7 mouse cellular contexts compared by ENCODE assay signal in the genomic region with DNA sequence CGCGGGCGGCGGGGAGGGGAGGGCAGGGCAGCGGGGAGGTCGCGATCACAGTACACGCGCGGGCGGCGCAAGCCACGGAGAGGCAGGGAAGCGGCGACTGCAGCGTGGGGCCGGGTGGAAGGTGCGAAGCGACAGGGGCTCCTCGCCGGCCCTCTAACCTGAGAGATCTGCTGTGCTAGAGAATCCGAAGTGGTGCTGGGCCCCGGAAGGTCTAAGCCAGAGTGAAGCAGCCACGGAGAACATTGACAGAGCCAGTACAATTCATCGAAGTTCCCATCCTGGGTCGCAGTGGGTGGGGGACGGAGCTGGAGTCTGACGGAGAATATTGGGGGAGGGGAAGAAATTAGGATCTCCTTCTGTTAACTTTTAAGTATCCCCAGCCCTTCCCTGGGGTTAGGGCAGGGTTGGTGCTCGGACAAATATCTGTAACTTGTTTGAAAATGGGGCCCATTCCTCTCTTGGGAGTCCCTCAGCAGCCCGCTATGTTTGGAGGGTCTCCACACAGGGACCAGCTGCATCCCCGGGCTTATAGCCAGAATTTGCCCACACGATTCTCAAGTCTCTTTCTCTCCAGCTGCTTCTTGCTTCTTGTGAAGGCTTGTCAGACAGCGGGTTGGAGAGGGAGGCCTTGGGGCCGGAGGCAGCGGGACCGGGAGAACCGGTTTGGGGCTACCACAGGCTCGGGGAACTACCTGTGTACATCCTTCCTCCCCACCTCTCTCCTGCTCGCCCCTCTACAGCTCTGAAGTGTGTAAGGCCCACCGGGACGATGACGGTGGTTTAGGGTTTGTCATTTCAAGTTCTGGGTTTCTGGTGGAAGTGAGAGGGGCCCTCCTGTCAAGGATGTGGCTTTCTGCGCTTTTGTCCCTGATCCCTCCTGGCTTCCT. TPM values are rescaled to one million over a fixed set of nuclear protein-coding genes. Genes with fewer than 3 reads are reported as not detected.
A peak's percentile ranks its signal among the peaks of the same experiment; 100 is the strongest.
DNase-seq lines count a peak whose midpoint lies in the region; ATAC-seq and TF ChIP-seq lines count a peak whose summit lies in the region.

No protein-coding gene starts in this region.

- H3K4me2 ChIP-seq in forebrain, embryonic 15.5 days (replicated peaks), result peak overlapping the region; percentile 90
- H3K4me2 ChIP-seq in intestine, embryonic 14.5 days (ENCODE audit: low read length), result peak overlapping the region; percentile 90
- H3K4me2 ChIP-seq in midbrain, embryonic 12.5 days (replicated peaks), result peak overlapping the region; percentile 78

- H3K36me3 ChIP-seq in forebrain, embryonic 15.5 days, result peaks cover 42% of the 10 kb centered on the region
- peaks cover 43% of the 10 kb centered on the region for H3K36me3 ChIP-seq in intestine, embryonic 14.5 days (ENCODE audit: control insufficient read depth, insufficient read depth, low read length)
- H3K36me3 ChIP-seq in midbrain, embryonic 12.5 days, result peaks cover 42% of the 10 kb centered on the region

- H3K9me3 ChIP-seq in forebrain, embryonic 15.5 days, result no peaks in the 10 kb centered on the region
- H3K9me3 ChIP-seq in intestine, embryonic 14.5 days (ENCODE audit: control insufficient read depth, low read length), result no peaks in the 10 kb centered on the region
- no peaks in the 10 kb centered on the region for H3K9me3 ChIP-seq in midbrain, embryonic 12.5 days

- no peak for TF ChIP-seq POLR2A in brain, embryonic 14.5 days (IDR thresholded peaks at IDR 0.05; ENCODE audit: borderline replicate concordance, extremely low read depth, insufficient read depth, insufficient read length, poor library complexity, severe bottlenecking)

- peak overlapping the region; percentile 97 for H3K9ac ChIP-seq in forebrain, embryonic 15.5 days (replicated peaks)
- H3K9ac ChIP-seq in intestine, embryonic 14.5 days (ENCODE audit: low read length), result peak overlapping the region; percentile 77
- peak overlapping the region; percentile 85 for H3K9ac ChIP-seq in midbrain, embryonic 12.5 days (replicated peaks)

- H3K27me3 ChIP-seq in forebrain, embryonic 15.5 days, result no peaks in the 10 kb centered on the region
- H3K27me3 ChIP-seq in intestine, embryonic 14.5 days (replicated peaks; ENCODE audit: control insufficient read depth, insufficient read depth, low read length), result no peaks in the 10 kb centered on the region
- no peaks in the 10 kb centered on the region for H3K27me3 ChIP-seq in midbrain, embryonic 12.5 days

- H3K4me3 ChIP-seq in forebrain, embryonic 15.5 days, result peak overlapping the region; percentile 97
- peak overlapping the region; percentile 85 for H3K4me3 ChIP-seq in intestine, embryonic 14.5 days (ENCODE audit: low read depth, low read length)
- peak overlapping the region; percentile 76 for H3K4me3 ChIP-seq in midbrain, embryonic 12.5 days

- H3K4me1 ChIP-seq in forebrain, embryonic 15.5 days, result peaks cover 59% of the 10 kb centered on the region
- peaks cover 28% of the 10 kb centered on the region for H3K4me1 ChIP-seq in intestine, embryonic 14.5 days (replicated peaks; ENCODE audit: control insufficient read depth, insufficient read depth, low read length)
- H3K4me1 ChIP-seq in midbrain, embryonic 12.5 days, result peaks cover 50% of the 10 kb centered on the region

- WGBS in forebrain, embryonic 15.5 days, result 0% methylated on average over 42 of the region's 43 CpGs
- WGBS in intestine, embryonic 14.5 days, result under 1% methylated on average over 43 of the region's 43 CpGs
- WGBS in midbrain, embryonic 12.5 days, result 0% methylated on average over 43 of the region's 43 CpGs

- ATAC-seq in forebrain, embryonic 15.5 days (replicated peaks), result peak; percentile 5; the same call in 1 of the 2 replicates
- peak; percentile 28 for ATAC-seq in intestine, embryonic 14.5 days (replicated peaks; ENCODE audit: low FRiP score, low TSS enrichment, low read depth)
- peak; percentile 3; the same call in 1 of the 2 replicates for ATAC-seq in midbrain, embryonic 12.5 days (ENCODE audit: low FRiP score, low read depth)

- TF ChIP-seq CTCF in brain, embryonic 14.5 days (IDR thresholded peaks at IDR 0.05; ENCODE audit: borderline replicate concordance, extremely low read depth, insufficient read depth, insufficient read length), result no peak

- intact Hi-C loops in left cerebral cortex, postnatal 36 days (cut with DNase I), result loop anchor here (2.0 kb wide), 1 partner anchor 54 kb away; the partner anchor contains the start of gene Prune1

- H3K27ac ChIP-seq in forebrain, embryonic 15.5 days (replicated peaks), result peak overlapping the region; percentile 99
- peak overlapping the region; percentile 96 for H3K27ac ChIP-seq in intestine, embryonic 14.5 days (ENCODE audit: low read depth)
- H3K27ac ChIP-seq in midbrain, embryonic 12.5 days (replicated peaks), result peak overlapping the region; percentile 97

- peak; percentile 23 for DNase-seq in MN1 (ENCODE audit: low spot score)
- DNase-seq in brain, embryonic 14.5 days (ENCODE audit: low read depth), result peak; percentile 90
- peak; percentile 80 for DNase-seq in intestine, embryonic 14.5 days (ENCODE audit: low spot score)
- DNase-seq in left cerebral cortex, postnatal 36 days (ENCODE audit: low spot score in 2 of 2), result peak; percentile 63 to 67
- DNase-seq in spleen, postnatal 4 days (ENCODE audit: low spot score in 2 of 2), result peak; percentile 48 to 79

RNA-seq across cellular contexts. Expression of gene Cdc42se1, which starts 0.6 kb away (rescaled TPM):
- polyA plus RNA-seq in brain, embryonic 14.5 days (2012; rRNA removed), result 62.5 and 80.3 TPM in 2 replicates
- 88.5 and 90.0 TPM in 2 replicates for polyA plus RNA-seq in forebrain, embryonic 15.5 days (2015; fragmentation: Nextera tagmentation; extraction: Ambion mirVana)
- polyA plus RNA-seq in intestine, embryonic 14.5 days (2014; fragmentation: Nextera tagmentation; extraction: Ambion mirVana), result 92.6 and 98.7 TPM in 2 replicates
- total RNA-seq in left cerebral cortex, postnatal 36 days (2021), result 10 to 100 TPM; 64.4 to 68.0 TPM
- polyA plus RNA-seq in midbrain, embryonic 12.5 days (2016; fragmentation: Nextera tagmentation; extraction: Ambion mirVana), result 91.0 and 93.9 TPM in 2 replicates

RNA-seq across cellular contexts. Expression of gene Mllt11, which starts 2.8 kb away (rescaled TPM):
- polyA plus RNA-seq in brain, embryonic 14.5 days (2012; rRNA removed), result 784 and 825 TPM in 2 replicates
- 254 and 266 TPM in 2 replicates for polyA plus RNA-seq in forebrain, embryonic 15.5 days (2015; fragmentation: Nextera tagmentation; extraction: Ambion mirVana)
- polyA plus RNA-seq in intestine, embryonic 14.5 days (2014; fragmentation: Nextera tagmentation; extraction: Ambion mirVana), result 38.5 and 38.9 TPM in 2 replicates
- total RNA-seq in left cerebral cortex, postnatal 36 days (2021), result 100 to 1,000 TPM; 292 to 336 TPM
- 101 and 106 TPM in 2 replicates for polyA plus RNA-seq in midbrain, embryonic 12.5 days (2016; fragmentation: Nextera tagmentation; extraction: Ambion mirVana)

RNA-seq across cellular contexts. Expression of gene Gabpb2, which starts 11.4 kb away (rescaled TPM):
- polyA plus RNA-seq in brain, embryonic 14.5 days (2012; rRNA removed), result 14.4 and 14.7 TPM in 2 replicates
- 4.8 and 5.9 TPM in 2 replicates for polyA plus RNA-seq in forebrain, embryonic 15.5 days (2015; fragmentation: Nextera tagmentation; extraction: Ambion mirVana)
- 10.8 and 10.9 TPM in 2 replicates for polyA plus RNA-seq in intestine, embryonic 14.5 days (2014; fragmentation: Nextera tagmentation; extraction: Ambion mirVana)
- 10 to 100 TPM in 1 of 2 experiments, 1 to 10 TPM in 1; 6.3 to 13.4 TPM for total RNA-seq in left cerebral cortex, postnatal 36 days (2021)
- polyA plus RNA-seq in midbrain, embryonic 12.5 days (2016; fragmentation: Nextera tagmentation; extraction: Ambion mirVana), result 11.0 and 11.6 TPM in 2 replicates

RNA-seq across cellular contexts. Expression of gene Gm128, which starts 12.3 kb away (rescaled TPM):
- 0.25 and 0.26 TPM in 2 replicates for polyA plus RNA-seq in brain, embryonic 14.5 days (2012; rRNA removed)
- 0.11 and 0.15 TPM in 2 replicates for polyA plus RNA-seq in forebrain, embryonic 15.5 days (2015; fragmentation: Nextera tagmentation; extraction: Ambion mirVana)
- polyA plus RNA-seq in intestine, embryonic 14.5 days (2014; fragmentation: Nextera tagmentation; extraction: Ambion mirVana), result 0.26 and 0.40 TPM in 2 replicates
- under 1 TPM; 0.20 to 0.27 TPM for total RNA-seq in left cerebral cortex, postnatal 36 days (2021)
- 0.26 TPM in 1 of 2 replicates, not detected in the other for polyA plus RNA-seq in midbrain, embryonic 12.5 days (2016; fragmentation: Nextera tagmentation; extraction: Ambion mirVana)

RNA-seq across cellular contexts. Expression of gene Bnipl, which starts 21.9 kb away (rescaled TPM):
- polyA plus RNA-seq in brain, embryonic 14.5 days (2012; rRNA removed), result 0.53 and 0.64 TPM in 2 replicates
- 0.10 TPM in 1 of 2 replicates, not detected in the other for polyA plus RNA-seq in forebrain, embryonic 15.5 days (2015; fragmentation: Nextera tagmentation; extraction: Ambion mirVana)
- polyA plus RNA-seq in intestine, embryonic 14.5 days (2014; fragmentation: Nextera tagmentation; extraction: Ambion mirVana), result 1.0 and 1.7 TPM in 2 replicates
- total RNA-seq in left cerebral cortex, postnatal 36 days (2021), result under 1 TPM; 0.39 to 0.86 TPM
- polyA plus RNA-seq in midbrain, embryonic 12.5 days (2016; fragmentation: Nextera tagmentation; extraction: Ambion mirVana), result 0.33 and 0.38 TPM in 2 replicates

Comparison
In these comparisons a context has a peak if more than half of its experiments do, and no peak if none do; other contexts are left out.
1. Peak in every context shown above with its lines: DNase-seq, ATAC-seq, H3K4me3 ChIP-seq and H3K27ac ChIP-seq.
2. DNase-seq: peak in every context shown above with its lines; median percentile 90 in brain, embryonic 14.5 days; 80 in intestine, embryonic 14.5 days; 65 in left cerebral cortex, postnatal 36 days; 64 in spleen, postnatal 4 days; 23 in MN1.